Mouse (Mus musculus): ENCODE measurements around the gene Ankdd1a.

- no peak for TF ChIP-seq POLR2A (IDR thresholded peaks at IDR 0.05; ENCODE audit: insufficient read depth, low read depth, low read length)
- no peak for TF ChIP-seq CTCF (IDR thresholded peaks at IDR 0.05; ENCODE audit: insufficient read depth, low read depth, low read length)
Measured at GRCm38 (mm10) chr9:65492851-65493250, 27.1 kb downstream of the Ankdd1a start.
